Mouse (Mus musculus): ENCODE data around the gene Ptges2. TPM values are rescaled to one million over a fixed set of nuclear protein-coding genes. Genes with fewer than 3 reads are reported as not detected.

Gene Ptges2
- polyA plus RNA-seq, 1 experiment from 2014 or later = 14.1 TPM

GRCm38 (mm10) chr2:32454633-32455032 lies 58.9 kb downstream of the Ptges2 start:
- Histone ChIP-seq H3K9me3 (replicated peaks) (no peaks in the 10 kb centered on the region), H3K4me1 (replicated peaks) (peaks cover 36% of the 10 kb centered on the region), H3K27ac (no peak overlapping the region), H3K27me3 (no peaks in the 10 kb centered on the region), H3K36me3 (peaks cover 12% of the 10 kb centered on the region; the same call in 1 of the 2 replicates), H3K9ac (no peak overlapping the region; the same call in 1 of the 2 replicates), H3K4me2 (no peak overlapping the region), H3K4me3 (replicated peaks) (no peak overlapping the region)
- 81% methylated on average over 10 of the region's 10 CpGs for WGBS (ENCODE audit: insufficient replicate concordance)
- DNase-seq (no peak), ATAC-seq (ENCODE audit: low read depth) (no peak)

GRCm38 (mm10) chr2:32455101-32455500 lies 59.4 kb downstream of the Ptges2 start:
- Histone ChIP-seq H3K27me3 (no peaks in the 10 kb centered on the region), H3K4me3 (replicated peaks) (no peak overlapping the region), H3K27ac (no peak overlapping the region), H3K36me3 (peaks cover 12% of the 10 kb centered on the region; the same call in 1 of the 2 replicates), H3K4me1 (replicated peaks) (peaks cover 31% of the 10 kb centered on the region), H3K9ac (no peak overlapping the region), H3K9me3 (replicated peaks) (no peaks in the 10 kb centered on the region), H3K4me2 (no peak overlapping the region)
- 78% methylated on average over 8 of the region's 8 CpGs for WGBS (ENCODE audit: insufficient replicate concordance)
- no peak for ATAC-seq (ENCODE audit: low read depth)
- no peak for DNase-seq

Other genes starting within 250 kb of the Ptges2 start
- 6.8 and 7.7 TPM in 2 replicates for gene Prrc2b, start 244.8 kb upstream of the Ptges2 start, polyA plus RNA-seq (2015; fragmentation: Nextera tagmentation; extraction: Ambion mirVana)
- 15.4 and 15.6 TPM in 2 replicates for gene Pomt1, start 159.3 kb upstream of the Ptges2 start, polyA plus RNA-seq (2015; fragmentation: Nextera tagmentation; extraction: Ambion mirVana)
- gene Uck1, start 135.7 kb upstream of the Ptges2 start, polyA plus RNA-seq (2015; fragmentation: Nextera tagmentation; extraction: Ambion mirVana) = 28.0 and 30.1 TPM in 2 replicates
- gene Golga2, start 108.5 kb upstream of the Ptges2 start, polyA plus RNA-seq (2015; fragmentation: Nextera tagmentation; extraction: Ambion mirVana) = 7.4 and 8.7 TPM in 2 replicates
- gene Swi5, start 107.8 kb upstream of the Ptges2 start, polyA plus RNA-seq (2015; fragmentation: Nextera tagmentation; extraction: Ambion mirVana) = 218 and 237 TPM in 2 replicates
- gene Ciz1, start 43.6 kb upstream of the Ptges2 start, polyA plus RNA-seq (2015; fragmentation: Nextera tagmentation; extraction: Ambion mirVana) = 14.8 and 21.1 TPM in 2 replicates
- gene Dnm1, start 42.6 kb upstream of the Ptges2 start, polyA plus RNA-seq (2015; fragmentation: Nextera tagmentation; extraction: Ambion mirVana) = 0.65 and 0.81 TPM in 2 replicates
- gene 1110008P14Rik, start 14.0 kb upstream of the Ptges2 start, polyA plus RNA-seq (2015; fragmentation: Nextera tagmentation; extraction: Ambion mirVana) = 35.3 and 39.2 TPM in 2 replicates
- gene Lcn2, start 7.6 kb upstream of the Ptges2 start, polyA plus RNA-seq (2015; fragmentation: Nextera tagmentation; extraction: Ambion mirVana) = 18.0 and 22.8 TPM in 2 replicates
- 2.2 and 2.4 TPM in 2 replicates for gene Naif1, start 54.6 kb downstream of the Ptges2 start, polyA plus RNA-seq (2015; fragmentation: Nextera tagmentation; extraction: Ambion mirVana)
- gene Slc25a25, start 55.5 kb downstream of the Ptges2 start, polyA plus RNA-seq (2015; fragmentation: Nextera tagmentation; extraction: Ambion mirVana) = 8.7 and 9.2 TPM in 2 replicates
- gene Fam102a, start 139.4 kb downstream of the Ptges2 start, polyA plus RNA-seq (2015; fragmentation: Nextera tagmentation; extraction: Ambion mirVana) = 1.0 and 1.1 TPM in 2 replicates
- 60.4 and 64.2 TPM in 2 replicates for gene Dpm2, start 175.0 kb downstream of the Ptges2 start, polyA plus RNA-seq (2015; fragmentation: Nextera tagmentation; extraction: Ambion mirVana)
- gene Pip5kl1, start 178.9 kb downstream of the Ptges2 start, polyA plus RNA-seq (2015; fragmentation: Nextera tagmentation; extraction: Ambion mirVana) = 0.10 TPM in 1 of 2 replicates, not detected in the other
- not detected in 2 replicates for gene 9430097D07Rik, start 179.8 kb downstream of the Ptges2 start, polyA plus RNA-seq (2015; fragmentation: Nextera tagmentation; extraction: Ambion mirVana)
- 13.5 and 14.1 TPM in 2 replicates for gene St6galnac4, start 191.2 kb downstream of the Ptges2 start, polyA plus RNA-seq (2015; fragmentation: Nextera tagmentation; extraction: Ambion mirVana)
- 10.0 and 12.8 TPM in 2 replicates for gene St6galnac6, start 203.8 kb downstream of the Ptges2 start, polyA plus RNA-seq (2015; fragmentation: Nextera tagmentation; extraction: Ambion mirVana)
- 2.2 and 2.3 TPM in 2 replicates for gene Ak1, start 225.9 kb downstream of the Ptges2 start, polyA plus RNA-seq (2015; fragmentation: Nextera tagmentation; extraction: Ambion mirVana)